Mouse (Mus musculus) CH12F3 (cell line): ENCODE results near the gene Ddr2.
"Not testable (repeated sequence)": the region's sequence is repeated elsewhere in the genome, so short reads cannot be mapped to it uniquely, and the experiment has no call there.

Source experiments
- in situ Hi-C: fragments of 300-500 bp; cut with MboI; formaldehyde crosslinking; loops from 2 replicates; pipeline ENCODE4 v1.14.3; 2020; ENCODE audit warnings: low sequenced_read_pairs

Ddr2 gene

DNA sequence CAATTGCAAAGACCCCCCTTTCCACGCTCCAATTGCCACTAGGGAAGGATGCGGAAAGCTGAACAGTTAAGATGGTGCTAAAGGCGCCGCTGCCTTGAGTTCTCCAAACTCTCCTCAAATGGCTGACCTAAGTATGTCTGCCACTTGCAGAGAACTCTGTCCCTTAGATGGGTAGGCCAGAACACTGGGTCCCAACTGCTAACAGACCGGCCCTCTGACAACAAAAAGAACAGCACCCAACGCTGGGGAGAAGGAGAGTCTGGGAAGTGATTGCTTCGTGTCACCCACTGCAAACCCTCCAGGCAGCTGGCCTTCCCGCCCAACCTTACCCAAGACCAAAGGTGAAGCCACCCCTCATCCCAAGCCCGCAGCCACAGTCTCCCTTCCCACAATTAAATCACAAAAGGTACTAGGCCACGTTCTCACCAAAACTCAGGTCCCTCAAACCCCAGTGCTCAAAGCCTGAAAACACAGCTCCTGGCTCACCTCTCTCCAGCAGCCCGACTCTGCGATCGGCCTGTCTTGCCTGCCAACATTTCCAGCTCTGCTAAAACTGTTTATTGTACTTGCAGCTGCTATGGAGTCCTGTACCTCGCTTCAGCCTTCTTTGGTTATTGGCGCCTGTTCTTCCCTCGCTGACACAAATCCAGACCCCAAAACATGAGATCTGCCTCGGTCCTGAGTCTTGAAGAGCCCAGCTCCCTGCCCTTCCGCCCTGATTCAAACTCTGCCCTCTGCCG is 616 bp downstream of the Ddr2 start:
- in situ Hi-C loops: no loop called here

DNA sequence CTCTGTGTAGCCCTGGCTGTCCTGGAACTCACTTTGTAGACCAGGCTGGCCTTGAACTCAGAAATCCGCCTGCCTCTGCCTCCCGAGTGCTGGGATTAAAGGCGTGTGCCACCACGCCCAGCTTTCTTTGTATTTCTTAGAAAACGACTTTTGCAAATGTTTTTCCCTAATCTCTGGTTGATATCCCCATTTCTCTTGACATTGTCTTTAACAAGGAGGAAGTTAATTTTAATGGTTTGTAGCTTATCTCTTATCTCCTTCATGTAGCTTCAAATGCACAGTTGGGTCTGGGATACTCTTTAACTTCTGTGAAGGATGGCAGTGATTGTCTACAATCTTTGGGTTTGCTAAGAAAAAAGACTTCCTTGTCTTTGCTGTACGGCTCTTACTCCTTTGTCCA is 7.7 kb downstream of the Ddr2 start:
- in situ Hi-C loops: not testable (repeated sequence)

DNA sequence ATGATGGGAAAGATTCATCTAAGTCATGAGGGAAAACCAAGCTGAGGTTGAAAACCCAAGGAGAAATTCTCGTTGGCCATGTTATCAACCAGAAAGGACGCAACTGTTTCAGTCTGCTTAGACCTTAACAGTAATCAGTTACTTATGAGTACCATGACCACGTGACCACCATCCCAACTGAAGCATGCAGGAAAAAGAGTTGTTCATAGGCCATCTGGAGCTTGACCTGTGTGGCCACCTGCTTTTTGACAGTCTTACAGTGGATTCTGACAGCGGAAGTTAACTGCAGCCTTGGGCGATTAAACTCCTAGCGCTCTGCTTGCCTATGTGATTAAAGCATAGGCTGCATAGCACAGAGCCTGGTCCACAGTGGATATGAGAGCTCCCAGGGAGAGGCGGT is 23.9 kb downstream of the Ddr2 start:
- in situ Hi-C loops: no loop called here

DNA sequence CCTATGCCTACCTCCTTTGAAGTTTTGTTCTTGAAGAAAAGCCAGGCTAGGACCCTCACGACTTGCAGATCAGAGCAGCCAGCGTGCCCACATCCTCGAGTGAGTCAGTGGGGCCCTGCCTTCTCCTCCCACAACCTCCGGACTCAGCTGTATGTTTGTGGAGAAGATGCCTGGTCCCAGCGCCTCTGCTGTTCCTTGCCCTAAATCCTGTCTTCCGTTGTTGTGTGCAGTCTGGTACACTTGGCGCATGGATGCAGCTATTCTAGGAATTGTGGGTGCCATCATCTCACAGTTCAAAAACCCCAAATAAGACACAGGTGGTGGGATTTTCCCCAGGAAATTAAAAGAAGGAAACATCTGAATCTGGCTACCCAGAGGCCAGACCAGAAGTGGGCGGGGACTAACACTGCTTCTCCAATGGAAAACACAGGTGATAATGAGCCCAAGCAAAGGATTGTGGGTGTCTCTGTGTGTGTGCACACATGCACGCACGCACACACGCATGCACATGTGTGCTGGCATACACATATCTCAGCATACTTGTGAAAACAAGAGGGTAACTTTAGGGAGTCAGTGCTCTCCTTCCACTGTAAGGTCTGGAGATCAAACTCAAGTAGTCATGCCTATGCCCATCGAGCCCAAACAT is 26.3 kb downstream of the Ddr2 start:
- in situ Hi-C loops: no loop called here

DNA sequence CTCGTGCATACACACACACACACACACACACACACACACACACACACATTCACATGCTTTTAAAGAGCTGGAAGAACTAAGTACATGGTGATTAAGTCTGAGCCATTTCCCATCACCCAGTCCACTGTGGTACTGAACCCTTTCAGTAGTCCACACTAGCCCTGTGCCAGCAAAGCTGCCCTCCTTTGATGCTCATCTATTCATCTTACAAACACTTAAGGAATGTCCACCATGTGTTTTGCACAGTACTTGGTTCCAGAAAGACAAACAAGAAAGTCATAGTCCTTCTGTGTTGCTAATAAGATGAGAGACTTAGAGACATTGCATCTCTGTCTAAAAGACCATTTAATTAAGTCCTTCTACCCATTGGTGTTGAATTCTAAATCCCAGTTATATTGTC is 29.7 kb downstream of the Ddr2 start:
- in situ Hi-C loops: no loop called here

DNA sequence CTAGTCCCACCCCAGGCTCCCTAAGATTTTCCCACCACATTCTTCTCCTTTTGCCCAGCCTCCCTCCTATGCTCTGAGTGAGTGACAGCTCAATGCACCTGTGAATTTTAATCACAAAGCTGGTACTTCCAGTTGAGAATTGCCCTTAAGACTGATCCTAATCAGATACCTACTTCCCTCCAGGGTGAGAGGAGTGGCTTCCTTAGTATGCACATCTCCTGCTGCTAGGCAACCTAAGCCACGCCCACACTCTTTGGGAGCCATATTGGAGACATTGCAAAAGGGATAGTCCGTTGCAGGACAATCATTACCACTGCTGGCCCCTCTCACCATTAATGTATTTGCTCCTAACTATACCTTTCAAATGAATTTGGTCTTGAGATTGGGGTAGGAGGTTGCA is 31.1 kb downstream of the Ddr2 start:
- in situ Hi-C loops: no loop called here

DNA sequence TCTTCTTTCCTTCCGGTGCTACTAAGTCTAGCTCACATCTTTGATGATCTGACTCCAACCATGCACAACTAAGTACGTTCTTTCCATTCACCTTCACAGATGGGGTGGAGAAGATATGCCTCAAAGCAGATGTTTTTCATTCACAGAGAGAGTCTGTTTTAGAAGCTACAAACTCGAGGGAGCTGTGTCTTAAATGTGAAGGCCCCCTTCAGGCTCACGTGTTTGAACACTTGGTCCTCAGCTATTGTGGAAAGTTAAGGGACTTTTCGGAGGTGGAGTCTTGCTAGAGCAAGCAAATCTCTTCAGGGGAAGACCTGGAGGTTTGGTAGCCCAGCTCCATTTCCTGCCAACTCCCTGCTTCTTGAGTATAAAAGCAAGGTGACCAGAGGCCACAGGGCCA is 34.2 kb downstream of the Ddr2 start:
- in situ Hi-C loops: no loop called here

DNA sequence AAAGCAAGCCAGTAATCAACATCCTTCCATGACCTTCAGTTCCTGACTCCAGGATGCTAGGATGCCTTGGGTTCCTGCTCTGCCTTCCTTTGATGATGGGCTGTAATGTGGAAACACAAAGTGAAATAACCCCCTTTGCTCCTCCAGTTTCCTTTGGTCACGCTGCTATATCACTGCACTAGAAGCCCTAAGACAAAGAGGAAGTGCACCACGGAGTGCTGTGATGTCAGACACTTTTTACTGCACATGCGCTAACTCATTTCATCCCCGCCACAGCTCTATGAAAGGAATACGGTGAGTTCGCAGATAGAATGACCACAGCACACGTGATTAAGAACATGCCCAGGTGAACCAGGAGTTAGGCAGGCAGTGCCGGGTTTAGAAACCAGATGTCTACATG is 36.8 kb downstream of the Ddr2 start:
- in situ Hi-C loops: no loop called here

DNA sequence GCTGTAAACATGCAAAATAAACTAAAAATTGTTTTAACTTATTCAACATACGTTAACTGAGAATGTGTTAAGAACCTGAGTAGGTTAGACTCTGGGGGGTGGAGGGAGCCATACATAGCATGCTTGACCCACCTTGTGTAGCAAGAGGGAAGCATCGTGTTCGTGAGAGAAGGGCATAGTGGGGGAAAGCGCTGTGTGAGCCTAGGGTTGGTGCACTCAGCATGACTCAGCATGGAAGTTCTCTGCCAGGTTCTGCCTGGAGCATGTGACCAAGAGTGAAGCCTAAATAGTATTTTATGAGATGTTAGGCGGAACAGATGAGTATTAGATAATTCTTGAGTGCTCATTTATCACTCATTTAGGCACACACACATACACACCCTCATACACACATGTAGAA is 41.4 kb downstream of the Ddr2 start:
- in situ Hi-C loops: no loop called here

DNA sequence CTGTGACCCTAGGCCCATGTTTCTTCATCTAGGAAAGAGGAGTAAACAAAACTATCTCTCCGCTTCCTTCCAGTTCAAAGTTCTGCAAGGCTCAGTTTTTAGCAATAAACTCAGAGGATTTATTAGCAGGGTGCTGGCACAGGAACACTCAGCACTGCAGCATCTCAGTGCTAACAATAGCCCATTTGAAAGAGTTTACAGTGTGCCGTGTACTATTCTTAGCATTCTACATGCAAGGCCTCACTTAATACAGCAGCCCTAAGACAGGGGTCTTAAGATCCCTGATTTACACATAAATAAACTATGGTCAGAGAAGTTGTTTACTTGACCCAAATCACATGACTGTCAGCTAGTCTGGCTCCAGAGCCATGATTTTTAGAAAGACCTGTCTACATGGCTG is 44.6 kb downstream of the Ddr2 start:
- in situ Hi-C loops: no loop called here

DNA sequence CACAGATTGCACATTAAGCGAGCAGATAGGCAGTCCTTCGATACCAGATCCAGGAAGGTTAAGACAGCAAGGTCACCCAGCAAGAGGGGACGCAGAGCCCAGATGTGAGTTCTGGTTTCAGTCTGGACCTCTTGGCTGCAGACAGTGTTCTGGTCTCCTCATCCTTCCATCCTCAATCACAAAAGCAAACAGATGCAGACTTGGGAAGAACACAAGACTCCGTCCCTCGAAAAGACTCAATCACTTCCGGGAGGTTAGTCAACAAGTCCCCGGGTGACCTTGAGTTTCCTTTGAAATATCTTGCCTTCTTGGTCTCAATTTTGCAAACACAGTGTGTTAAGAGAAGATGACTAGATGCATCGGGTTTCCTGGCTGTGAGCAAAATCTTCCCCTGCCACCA is 45.6 kb downstream of the Ddr2 start:
- in situ Hi-C loops: no loop called here

DNA sequence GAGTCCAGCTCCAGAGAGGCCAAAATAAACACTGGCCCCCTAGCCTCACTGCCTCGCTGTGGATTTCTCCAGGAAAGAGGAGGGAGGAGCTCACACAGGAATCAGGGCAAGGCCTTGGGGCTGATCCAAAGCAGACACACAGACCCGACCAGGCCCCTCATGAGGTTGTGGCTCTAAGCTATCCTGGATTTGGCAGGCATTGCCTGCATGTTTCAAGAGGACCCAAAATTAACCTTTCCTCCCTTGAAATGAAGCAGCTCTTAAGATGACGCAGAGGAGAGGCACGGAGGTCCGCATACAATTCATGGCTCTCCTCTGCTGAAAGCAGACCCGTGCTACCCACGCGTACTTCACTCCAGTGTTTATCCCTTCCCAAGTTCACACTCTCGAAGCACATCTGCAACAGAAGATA is 46.5 kb downstream of the Ddr2 start:
- in situ Hi-C loops: no loop called here

DNA sequence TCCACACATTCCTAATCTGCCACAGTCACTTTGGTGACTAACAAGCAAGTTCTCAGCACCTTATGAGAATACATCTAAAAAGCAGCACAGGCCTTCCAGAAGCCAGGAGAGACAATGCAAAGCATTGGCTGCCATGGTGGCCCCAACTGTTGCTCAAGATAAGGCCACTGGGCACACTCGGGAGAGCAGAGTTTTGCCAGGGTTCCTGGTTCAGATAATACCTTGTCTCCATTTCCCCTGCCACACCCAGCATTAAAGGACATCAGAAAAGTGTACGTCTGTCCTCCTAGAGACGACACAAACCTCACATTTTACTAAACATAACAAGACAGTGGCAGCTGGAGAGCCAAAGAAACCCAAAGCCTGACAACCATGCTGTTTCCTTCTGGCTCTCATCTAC is 50.3 kb downstream of the Ddr2 start:
- in situ Hi-C loops: no loop called here

DNA sequence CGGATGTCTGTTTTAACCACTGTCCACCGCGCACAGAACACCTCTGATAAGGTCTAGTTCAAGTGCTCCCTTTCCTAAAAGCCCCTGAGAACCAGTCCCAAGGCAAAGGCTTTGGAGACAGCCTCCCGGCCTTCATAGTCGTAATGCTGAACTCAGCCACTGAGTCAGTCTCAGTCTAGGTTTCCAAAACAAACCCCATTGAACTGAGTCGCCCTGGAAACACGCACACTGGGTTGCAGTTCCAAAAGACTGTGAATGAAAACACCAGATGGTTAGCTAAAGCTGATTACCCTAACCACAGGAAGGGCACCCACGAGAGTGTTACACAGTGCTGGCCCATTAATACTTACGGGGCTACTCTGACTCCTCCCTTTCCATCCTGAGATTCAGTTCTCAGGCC is 51.2 kb downstream of the Ddr2 start:
- in situ Hi-C loops: no loop called here

DNA sequence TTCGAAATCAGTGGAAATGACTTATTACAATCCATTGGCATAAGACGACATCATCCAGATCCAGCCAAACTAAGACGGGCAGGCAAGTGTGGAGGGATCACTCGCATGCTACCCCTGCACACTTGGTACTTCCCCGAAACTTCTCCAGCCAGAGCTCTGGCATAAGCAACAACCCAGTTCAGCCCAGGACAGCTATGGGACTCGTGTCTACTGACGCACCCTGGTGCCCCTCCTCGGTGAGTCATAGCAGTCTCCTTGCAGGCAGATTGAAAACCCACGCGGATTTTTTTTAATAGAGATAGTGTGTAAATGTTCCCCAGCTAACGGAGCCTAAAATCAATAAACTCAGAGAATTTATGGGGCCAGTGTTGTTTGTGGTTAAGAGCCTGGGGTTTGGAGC is 52.5 kb downstream of the Ddr2 start:
- in situ Hi-C loops: no loop called here

DNA sequence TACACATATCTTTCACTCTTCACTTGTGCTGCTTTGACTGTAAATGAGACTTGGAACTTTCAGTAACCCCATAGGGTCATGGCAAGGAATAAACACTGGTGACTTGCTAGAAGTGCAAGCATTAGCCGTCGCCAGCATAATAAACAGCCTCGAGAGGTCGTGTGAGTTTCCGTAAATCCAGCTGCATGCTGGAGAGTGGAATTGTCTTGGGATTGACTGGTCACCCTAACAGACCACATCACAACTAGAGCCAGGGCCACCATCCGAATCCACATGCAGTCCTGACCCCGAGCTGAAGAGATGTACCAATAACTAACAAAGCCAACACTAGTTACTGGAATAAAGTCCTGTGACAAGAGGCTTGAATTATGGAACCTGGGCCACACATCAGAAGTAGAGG is 53.0 kb downstream of the Ddr2 start:
- in situ Hi-C loops: no loop called here

DNA sequence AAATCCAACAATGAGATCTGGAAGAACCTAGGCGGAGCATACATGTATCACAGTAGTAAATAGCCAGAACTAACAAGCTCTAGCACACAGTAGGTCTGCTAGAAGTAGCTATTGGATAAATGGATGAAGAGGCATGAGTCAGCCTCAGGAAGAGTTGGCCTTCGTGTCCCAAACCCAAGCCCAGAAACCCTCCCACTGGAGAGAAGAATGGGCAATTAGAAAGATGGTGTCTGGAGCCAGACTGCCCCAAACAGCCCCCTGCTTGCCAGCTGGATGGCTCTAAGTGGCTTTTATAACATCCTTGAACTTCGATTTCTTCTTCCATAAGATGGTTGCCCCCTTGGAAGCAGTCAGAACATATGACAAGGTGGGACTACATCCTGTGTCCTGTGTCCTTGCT is 53.6 kb downstream of the Ddr2 start:
- in situ Hi-C loops: no loop called here

DNA sequence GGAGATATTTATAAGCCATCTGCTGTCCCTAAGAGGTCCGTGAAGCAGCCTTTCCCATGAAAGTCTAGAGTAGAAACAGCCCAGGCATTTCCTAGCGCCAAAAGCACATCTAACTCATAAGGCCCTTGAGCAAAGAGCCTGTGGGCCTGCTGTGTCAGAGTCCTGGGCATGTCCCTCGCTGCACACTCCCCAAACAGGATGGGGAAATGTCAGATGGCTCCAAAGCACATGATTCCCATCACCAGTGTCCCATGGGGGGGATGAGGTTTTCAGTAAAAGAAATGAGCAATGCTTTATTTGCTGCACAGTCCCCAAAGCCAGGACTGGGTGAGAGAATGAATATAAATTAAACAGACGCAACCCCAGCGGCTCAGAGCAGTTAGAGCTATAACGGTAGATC is 54.3 kb downstream of the Ddr2 start:
- in situ Hi-C loops: no loop called here

DNA sequence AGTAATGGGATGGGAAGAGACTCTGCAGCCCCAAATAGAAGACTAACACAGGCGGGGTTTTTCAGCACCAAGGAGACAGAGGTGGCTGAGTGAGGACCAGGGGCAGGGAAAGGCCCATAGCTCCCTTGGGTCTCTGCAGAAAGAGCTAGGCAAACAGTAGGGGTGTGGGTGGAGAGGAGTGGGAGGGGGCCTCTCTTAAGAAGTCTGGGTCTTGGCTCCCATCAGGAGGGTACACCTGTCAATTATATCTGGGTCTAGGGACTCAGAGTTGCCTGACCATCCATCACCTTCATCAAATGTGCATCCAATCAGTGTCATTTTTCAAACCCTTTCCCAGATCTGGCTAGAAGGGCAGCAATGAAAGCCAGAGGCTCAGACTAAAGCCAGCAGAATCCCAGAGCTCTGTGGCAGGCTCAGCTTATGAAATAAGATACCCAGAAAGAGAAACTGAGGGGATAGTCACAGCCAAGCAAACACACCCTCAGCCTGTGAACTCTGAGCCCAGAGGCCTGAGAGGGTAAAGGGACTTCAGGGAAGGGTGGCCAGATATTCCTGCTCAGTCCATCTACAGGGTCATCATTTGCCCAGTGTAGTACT is 58.0 kb downstream of the Ddr2 start:
- in situ Hi-C loops: no loop called here

DNA sequence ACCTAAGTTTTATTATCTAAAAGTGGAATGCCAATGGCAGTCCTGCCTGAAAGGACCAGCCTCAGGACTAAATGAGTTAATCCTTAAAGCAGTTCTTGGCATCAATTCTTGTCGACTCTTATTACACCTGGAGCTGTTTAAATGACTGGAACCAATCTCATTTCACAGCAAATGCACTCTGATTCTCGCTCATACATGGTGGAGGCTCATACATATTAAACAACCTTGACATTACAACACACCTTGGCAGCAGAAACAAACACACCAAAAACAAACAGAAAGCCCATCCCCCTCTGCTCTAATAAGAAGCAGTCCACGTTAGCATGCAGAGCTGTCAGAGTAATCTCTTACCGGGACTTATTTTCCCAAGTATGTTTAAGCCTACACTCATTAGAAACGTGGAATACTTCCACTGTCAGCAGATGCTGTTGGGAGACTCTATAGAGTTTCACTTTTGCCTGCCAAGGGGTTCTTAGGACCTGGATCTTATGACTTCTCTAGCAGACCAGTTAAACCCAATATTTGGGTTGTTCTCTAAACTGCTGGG is 58.9 kb downstream of the Ddr2 start:
- in situ Hi-C loops: no loop called here

DNA sequence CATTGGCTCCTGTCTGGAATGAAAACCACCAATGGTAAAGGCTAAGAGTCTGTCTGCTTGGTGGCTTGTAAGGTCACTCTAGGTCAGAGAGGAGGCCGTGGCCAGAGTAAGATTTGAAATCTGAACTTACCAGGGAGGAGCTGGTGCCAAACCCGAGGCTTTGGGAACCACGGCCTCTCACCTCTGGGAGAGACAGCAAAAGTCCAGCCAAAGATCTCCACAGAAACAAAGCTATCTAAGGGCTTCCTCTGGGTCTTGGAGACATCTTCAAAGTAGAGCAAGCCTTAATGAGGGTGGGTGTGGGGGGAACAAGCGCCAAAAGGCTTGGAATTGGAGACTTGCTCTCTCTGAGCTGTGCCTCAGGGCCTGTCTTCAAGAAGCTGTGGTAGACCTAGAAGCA is 62.1 kb downstream of the Ddr2 start:
- in situ Hi-C loops: no loop called here

DNA sequence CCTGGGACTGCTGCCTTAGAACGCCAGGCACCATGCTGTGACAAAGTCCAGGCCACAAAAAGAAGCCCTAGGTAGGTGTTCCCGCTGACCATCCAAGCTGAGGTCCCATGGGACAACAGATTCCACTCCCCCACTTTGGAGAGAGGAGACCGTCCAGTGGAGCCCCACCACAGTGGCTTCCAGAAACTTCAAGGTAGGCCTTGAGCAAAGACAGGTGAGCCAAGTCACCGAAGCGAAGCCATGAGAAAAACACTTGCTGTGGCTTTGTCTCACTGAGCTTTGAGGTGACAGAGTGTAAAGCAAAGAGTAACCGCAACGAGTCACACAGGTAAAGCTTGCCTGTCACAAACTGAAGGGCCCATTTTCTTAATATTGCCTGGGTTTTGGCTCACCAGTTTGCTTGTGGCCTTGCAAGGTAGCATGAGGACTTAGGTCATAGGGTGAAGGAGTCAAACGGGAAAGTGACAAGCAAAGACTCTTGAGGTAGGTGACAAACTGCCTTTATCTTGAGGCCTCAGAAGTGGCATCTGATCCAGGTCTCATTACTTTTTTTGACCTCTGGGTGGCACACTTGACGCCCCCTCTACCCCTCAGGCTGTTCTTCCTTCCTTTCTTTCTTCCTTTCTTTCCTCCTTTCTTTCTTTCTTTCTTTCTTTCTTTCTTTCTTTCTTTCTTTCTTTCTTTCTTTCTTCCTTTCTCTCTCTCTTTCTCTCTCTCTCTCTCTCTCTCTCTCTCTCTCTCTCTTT is 65.7 kb downstream of the Ddr2 start:
- in situ Hi-C loops: no loop called here
